Mouse (Mus musculus): ENCODE data around the gene Shank1.

DNA sequence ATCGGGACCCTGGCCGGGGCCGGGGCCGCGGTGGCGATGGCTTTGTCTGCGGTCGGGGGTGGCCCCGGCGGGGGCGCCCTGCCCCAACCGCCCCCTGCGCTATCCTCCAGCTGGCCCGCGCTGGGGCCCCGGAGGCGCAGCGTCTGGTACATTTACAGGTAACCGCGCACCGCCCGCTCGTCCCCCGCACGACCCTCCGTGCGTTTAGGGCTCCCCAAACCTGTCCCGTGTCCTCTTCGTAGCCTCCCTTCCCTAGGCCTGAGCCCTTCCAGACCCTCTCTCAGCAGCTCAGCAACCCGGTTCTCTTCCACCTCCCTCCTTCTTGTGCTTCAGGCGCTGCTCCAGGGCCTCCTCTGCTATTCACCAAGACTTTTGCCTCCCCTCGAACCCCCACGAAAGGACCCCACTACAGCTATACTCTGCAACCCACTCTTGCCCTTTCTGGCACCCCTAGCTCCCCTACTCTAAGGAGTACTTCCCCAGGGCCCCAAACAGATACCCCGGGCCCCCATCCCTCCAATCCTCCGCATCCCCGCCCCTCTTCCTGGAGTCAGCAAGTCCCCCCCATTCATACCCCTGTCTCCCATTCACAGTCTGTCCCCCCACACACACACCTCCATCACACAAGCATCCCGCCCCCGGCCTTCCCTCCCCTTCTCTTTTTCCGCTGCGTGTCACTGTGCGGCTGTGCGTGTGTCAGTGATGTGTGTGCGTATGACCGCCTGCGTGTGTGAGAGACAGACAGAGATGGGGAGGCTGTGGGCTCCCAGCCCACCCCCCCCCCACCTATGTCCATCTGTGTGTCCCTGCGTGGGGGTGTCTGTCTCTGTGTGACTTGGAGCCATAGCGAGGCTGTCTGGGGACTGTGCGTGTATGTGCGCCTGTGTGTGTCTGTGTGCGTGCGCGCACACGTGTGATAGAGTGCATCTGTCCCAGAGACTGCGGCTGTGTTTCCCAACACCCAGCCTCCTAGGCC is 26.3 kb downstream of the Shank1 start:
- no peak for TF ChIP-seq USF2 (IDR thresholded peaks at IDR 0.05; ENCODE audit: borderline replicate concordance in 1 of 2, insufficient read depth in 1 of 2, low read depth in 1 of 2, low read length in 2 of 2)
- no peak for TF ChIP-seq TCF12 (IDR thresholded peaks at IDR 0.05; ENCODE audit: low read depth, low read length)
- no peak for TF ChIP-seq CTCF (IDR thresholded peaks at IDR 0.05 in 2 of 3, conservative IDR thresholded peaks at IDR 0.05 in 1 of 3; ENCODE audit: control insufficient read depth in 1 of 3, insufficient read depth in 1 of 3, low read depth in 2 of 3, low read length in 3 of 3, poor library complexity in 1 of 3, severe bottlenecking in 1 of 3)
- TF ChIP-seq NELFE (IDR thresholded peaks at IDR 0.05; ENCODE audit: low read depth, low read length): no peak
- no peak for TF ChIP-seq MAX (IDR thresholded peaks at IDR 0.05; ENCODE audit: low read length)
- no peak for TF ChIP-seq SMC3 (IDR thresholded peaks at IDR 0.05; ENCODE audit: low read depth, low read length)
- no peak for TF ChIP-seq POLR2A (IDR thresholded peaks at IDR 0.05; ENCODE audit: control insufficient read depth in 1 of 2, insufficient read depth in 1 of 2, low read depth in 1 of 2, low read length in 2 of 2, poor library complexity in 1 of 2)
- no peak for TF ChIP-seq BHLHE40 (IDR thresholded peaks at IDR 0.05; ENCODE audit: borderline replicate concordance, low read depth, low read length)
- TF ChIP-seq GATA1 (IDR thresholded peaks at IDR 0.05; ENCODE audit: low read depth, low read length): no peak
- no peak for TF ChIP-seq KAT2A (conservative IDR thresholded peaks at IDR 0.05; ENCODE audit: low read depth, low read length)
- no peak for TF ChIP-seq POLR2AphosphoS2 (IDR thresholded peaks at IDR 0.05; ENCODE audit: low read length)
